Mouse (Mus musculus): ENCODE results near the gene Lhx8. TPM values are rescaled to one million over a fixed set of nuclear protein-coding genes. Genes with fewer than 3 reads are reported as not detected.
A peak's percentile ranks its signal among the peaks of the same experiment; 100 is the strongest.

Lhx8 gene
- polyA plus RNA-seq, 1 experiment, result not detected

DNA sequence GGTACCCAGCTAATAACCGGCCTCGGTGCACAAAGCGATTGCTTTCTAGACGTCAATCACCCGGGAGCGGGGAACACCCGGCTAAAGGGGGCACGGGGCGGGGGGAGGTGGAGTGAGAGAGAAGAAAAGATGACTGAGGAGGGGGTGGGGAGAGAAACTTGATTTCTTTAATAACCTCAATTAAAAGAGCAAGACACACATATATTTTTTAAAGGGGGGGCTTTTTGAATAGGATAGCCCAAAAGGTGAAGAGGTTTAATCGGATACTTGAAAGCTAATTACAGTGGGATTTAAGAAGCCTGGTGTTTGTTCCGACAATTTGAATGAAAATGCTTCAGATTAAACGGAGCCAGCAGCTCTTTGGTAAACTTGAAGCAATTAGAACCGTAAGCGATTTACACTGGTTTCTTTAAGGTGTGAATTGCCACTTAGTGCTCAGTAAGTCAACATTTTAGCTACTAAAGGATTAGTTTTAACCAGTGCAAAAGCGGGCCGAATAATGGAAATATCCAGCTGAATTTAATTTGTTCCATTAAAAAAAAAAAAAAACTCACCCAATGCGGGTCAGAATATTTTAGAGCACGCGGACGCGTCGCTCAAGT, 1.6 kb downstream of the Lhx8 start:
- 2% methylated on average over 22 of the region's 22 CpGs for WGBS
- TF ChIP-seq CTCF (IDR thresholded peaks at IDR 0.05; ENCODE audit: control insufficient read depth, insufficient read depth, low read length) (no peak), POLR2A (IDR thresholded peaks at IDR 0.05; ENCODE audit: borderline replicate concordance, control insufficient read depth, low read depth, low read length) (no peak)
- no peaks in the 10 kb centered on the region for H3K4me1 ChIP-seq (ENCODE audit: control insufficient read depth, insufficient read depth, low read length)
- no peak overlapping the region for H3K4me3 ChIP-seq (replicated peaks; ENCODE audit: control insufficient read depth, low read depth, low read length)
- H3K27ac ChIP-seq (ENCODE audit: control insufficient read depth, insufficient read depth, low read depth, low read length, poor library complexity), result no peak overlapping the region

DNA sequence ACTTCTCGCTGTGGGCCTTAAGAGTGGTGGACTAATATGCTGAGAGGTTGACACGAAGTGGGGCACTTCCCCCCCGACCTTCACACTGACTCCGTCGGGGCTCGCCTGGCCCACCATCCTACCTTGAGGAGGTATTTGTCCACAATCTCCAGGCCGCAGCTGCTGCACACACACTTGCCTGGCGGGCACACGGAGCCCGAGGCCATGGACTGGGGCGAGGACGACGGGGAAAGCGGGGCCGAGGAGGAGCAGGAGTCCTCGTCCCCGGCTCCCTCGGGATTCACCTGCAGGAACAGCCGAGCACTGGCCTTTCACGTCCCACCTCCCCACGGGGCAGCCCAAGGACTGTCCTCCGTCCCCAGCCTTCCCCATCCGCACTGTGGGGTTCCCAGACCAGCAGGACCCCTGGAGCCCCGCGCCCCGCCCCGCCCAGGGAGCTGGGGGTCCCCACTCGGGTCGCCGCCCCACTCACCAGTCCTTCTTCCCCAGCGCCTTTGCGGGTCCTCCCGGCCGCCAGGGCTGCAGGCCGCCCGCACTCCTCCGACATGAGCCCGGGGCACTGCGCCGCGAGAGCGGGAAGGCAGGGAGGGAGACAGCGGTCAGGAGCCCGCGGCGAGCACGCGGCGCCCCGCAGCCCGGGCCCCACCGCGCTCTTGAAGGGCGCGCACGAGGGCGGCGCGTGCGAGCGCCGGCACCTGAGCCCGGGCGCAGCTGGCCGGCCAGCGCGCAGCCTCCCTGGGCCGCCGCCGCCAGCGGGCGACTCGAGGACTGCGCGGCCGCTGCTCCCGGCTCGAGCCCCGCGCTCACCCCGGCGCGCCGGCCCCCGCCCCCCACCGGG, 2.4 kb downstream of the Lhx8 start:
- no peaks in the 10 kb centered on the region for H3K4me1 ChIP-seq (ENCODE audit: control insufficient read depth, insufficient read depth, low read length)
- no peak overlapping the region for H3K27ac ChIP-seq (ENCODE audit: control insufficient read depth, insufficient read depth, low read depth, low read length, poor library complexity)
- no peak overlapping the region for H3K4me3 ChIP-seq (replicated peaks; ENCODE audit: control insufficient read depth, low read depth, low read length)
- 3% methylated on average over 78 of the region's 86 CpGs for WGBS
- TF ChIP-seq CTCF (IDR thresholded peaks at IDR 0.05; ENCODE audit: control insufficient read depth, insufficient read depth, low read length) (no peak), POLR2A (IDR thresholded peaks at IDR 0.05; ENCODE audit: borderline replicate concordance, control insufficient read depth, low read depth, low read length) (no peak)

DNA sequence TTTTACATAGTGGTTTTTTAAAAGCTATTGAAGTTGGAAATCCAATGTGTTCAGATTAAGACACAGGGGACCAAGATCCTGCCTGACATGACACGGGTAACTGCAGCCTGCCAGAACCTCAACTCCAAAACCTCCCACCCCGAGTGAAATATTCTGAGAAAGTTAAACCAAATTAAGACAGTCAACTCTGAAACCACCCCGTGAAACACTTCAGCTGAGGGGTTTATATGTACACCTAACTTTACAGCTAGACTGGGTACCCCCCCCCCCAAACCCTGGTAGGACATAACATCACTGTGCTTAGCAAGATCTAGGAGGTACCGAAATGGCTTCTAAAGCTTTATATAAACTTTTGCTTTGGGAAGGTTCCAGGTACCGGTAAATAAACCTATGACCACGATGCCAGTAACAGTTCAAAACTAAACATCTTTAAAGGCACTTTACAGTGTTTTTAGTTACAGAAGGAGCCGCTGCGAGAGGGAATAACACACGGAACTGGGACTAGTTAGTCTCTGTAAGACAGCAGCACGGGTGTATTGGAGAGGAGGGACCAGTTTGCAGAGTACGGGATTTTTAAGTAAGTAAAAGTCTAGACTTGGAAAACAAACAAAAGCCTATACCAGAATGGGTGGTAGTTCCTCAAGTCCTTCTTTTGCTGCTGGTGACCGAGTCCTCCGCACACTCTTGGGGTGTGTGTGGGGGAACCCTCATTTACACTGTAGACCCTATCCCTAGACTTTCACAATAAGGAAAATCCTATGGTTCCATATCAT, 3.2 kb downstream of the Lhx8 start:
- TF ChIP-seq CTCF (IDR thresholded peaks at IDR 0.05; ENCODE audit: control insufficient read depth, insufficient read depth, low read length) (no peak), POLR2A (IDR thresholded peaks at IDR 0.05; ENCODE audit: borderline replicate concordance, control insufficient read depth, low read depth, low read length) (no peak)
- Histone ChIP-seq H3K27ac (ENCODE audit: control insufficient read depth, insufficient read depth, low read depth, low read length, poor library complexity) (no peak overlapping the region), H3K4me3 (replicated peaks; ENCODE audit: control insufficient read depth, low read depth, low read length) (no peak overlapping the region), H3K4me1 (ENCODE audit: control insufficient read depth, insufficient read depth, low read length) (no peaks in the 10 kb centered on the region; the same call in 1 of the 2 replicates)
- 5% methylated on average over 13 of the region's 13 CpGs for WGBS

DNA sequence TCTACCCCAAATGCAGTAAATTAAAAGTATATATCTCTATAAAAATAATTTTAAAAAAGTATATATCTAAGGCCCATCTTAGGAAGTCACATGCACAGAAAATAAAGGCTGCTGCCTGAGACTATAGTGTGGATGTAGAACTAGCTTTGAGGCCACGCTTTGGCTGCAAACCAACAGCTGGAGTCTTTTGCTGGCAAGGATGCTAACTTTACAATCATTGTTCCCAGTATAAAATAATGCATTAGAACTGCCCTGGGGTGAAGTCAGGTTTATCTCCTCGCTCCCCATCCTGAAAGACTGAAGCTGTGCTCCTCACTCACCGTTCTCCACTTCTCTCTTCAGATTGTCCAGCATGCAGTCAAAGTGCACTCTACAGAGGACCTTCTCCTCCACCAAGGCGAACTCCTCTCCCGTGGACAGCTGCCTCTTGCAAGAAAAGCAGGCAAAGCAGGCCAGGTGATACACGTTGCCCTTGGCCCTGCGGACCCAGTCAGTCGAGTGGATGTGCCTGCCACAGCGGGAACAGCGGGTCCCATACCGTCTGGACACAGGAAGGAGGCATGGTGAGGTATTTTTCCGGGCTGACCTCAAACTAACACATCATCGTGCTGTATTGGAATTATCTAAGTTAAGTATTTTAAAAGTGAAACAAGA, 8.4 kb downstream of the Lhx8 start:
- 65% methylated on average over 13 of the region's 13 CpGs for WGBS
- TF ChIP-seq POLR2A (IDR thresholded peaks at IDR 0.05; ENCODE audit: borderline replicate concordance, control insufficient read depth, low read depth, low read length) (no peak), CTCF (IDR thresholded peaks at IDR 0.05; ENCODE audit: control insufficient read depth, insufficient read depth, low read length) (no peak)
- H3K27ac ChIP-seq (ENCODE audit: control insufficient read depth, insufficient read depth, low read depth, low read length, poor library complexity), result no peak overlapping the region

DNA sequence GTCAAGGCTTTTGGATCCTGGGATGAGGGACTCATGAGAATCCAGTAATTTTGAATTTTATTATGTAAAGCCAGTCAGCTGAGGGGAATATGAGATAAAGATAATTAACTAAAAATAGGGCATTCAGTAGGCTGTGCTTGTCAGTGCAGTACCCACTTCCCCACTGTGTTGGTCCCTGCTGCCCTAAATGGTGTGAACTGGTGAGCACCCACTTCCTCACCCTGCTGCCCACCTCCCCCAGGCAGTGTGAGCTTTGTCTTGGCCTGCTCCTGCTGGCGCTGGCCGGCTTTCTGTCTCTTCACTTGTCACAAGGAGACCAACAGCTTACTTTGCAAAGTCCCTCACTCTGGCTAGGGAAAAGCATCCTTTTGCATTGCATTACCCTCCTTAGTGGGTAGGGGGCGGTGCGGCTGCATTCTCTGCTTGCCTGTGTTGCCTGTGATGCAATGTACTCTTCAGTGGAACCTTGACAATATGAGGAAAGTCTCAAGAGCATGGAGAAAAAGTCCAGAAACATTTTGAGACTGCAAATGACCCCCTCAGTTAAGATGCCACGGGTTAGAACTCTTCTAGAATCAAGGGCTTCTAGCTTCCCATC, 12.7 kb downstream of the Lhx8 start:
- TF ChIP-seq CTCF (IDR thresholded peaks at IDR 0.05; ENCODE audit: control insufficient read depth, insufficient read depth, low read length) (0 out of 2 replicates have a peak, but pooled peaks have one; percentile 15), POLR2A (IDR thresholded peaks at IDR 0.05; ENCODE audit: borderline replicate concordance, control insufficient read depth, low read depth, low read length) (no peak)
- Histone ChIP-seq H3K4me1 (ENCODE audit: control insufficient read depth, insufficient read depth, low read length) (no peaks in the 10 kb centered on the region; the same call in 1 of the 2 replicates), H3K27ac (ENCODE audit: control insufficient read depth, insufficient read depth, low read depth, low read length, poor library complexity) (no peak overlapping the region), H3K4me3 (replicated peaks; ENCODE audit: control insufficient read depth, low read depth, low read length) (no peak overlapping the region)
- 18% methylated on average over 5 of the region's 5 CpGs for WGBS

More for the DNA sequence above, 8.4 kb downstream of the Lhx8 start:
- H3K4me3 ChIP-seq (replicated peaks; ENCODE audit: control insufficient read depth, low read depth, low read length), result no peak overlapping the region
- no peaks in the 10 kb centered on the region; the same call in 1 of the 2 replicates for H3K4me1 ChIP-seq (ENCODE audit: control insufficient read depth, insufficient read depth, low read length)

DNA sequence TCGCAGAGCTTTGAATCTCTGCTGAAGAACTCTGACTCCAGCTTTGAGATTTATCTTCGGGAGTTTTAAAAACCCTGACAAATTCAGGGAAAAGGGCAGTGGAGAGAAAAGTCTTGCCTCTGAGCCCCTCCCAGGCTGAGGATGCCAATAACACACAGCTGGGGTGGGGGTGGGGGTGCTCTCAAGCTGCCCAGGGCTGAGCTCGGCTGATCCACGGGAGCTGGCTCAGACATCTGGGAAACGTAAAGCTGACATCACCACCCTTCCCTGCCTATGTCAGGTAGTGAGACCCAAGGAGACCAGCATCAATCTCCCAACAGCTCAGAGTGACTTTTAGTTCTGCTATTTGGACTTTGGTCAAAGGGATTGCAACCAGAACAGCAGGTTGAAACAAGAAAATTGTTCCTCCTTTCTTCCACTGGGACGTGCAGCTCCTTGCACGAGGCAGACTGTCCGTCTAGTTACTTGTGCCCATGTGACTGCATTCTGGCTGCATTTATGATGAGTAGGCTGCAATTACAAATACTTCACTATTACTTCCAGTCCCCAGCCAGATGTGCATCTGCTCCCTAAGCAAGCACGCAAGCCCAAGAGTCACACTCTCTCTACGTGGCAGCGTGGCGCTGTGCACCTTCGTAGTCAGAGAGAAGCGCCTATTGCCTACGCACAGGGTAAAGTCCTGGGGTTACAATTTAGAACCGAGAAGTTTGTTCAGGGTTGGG, 25.1 kb downstream of the Lhx8 start:
- TF ChIP-seq CTCF (IDR thresholded peaks at IDR 0.05; ENCODE audit: control insufficient read depth, insufficient read depth, low read length), result no peak
- no peak for TF ChIP-seq POLR2A (IDR thresholded peaks at IDR 0.05; ENCODE audit: borderline replicate concordance, control insufficient read depth, low read depth, low read length)
- Histone ChIP-seq H3K4me1 (ENCODE audit: control insufficient read depth, insufficient read depth, low read length) (no peaks in the 10 kb centered on the region), H3K4me3 (replicated peaks; ENCODE audit: control insufficient read depth, low read depth, low read length) (no peak overlapping the region), H3K27ac (ENCODE audit: control insufficient read depth, insufficient read depth, low read depth, low read length, poor library complexity) (no peak overlapping the region)
- WGBS, result 70% methylated on average over 16 of the region's 16 CpGs

DNA sequence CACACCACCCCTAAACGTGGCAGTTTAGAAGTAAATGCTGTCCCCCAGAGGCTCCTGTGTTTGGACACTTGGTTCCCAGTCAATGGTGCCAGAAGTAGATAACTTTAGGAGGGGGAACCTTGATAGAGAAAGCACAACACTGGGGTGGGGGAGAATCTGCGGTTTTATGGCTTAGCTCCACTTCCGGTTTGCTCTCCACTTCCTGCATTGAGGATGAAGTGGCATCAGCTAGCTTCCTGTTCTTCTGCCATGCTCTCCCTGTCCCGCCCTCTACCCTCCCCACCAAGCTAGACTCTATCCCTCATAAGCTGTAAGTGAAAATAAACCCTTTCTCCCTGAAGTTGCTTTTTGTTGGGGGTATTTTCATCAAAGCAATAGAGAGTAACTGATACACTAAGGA, 29.4 kb downstream of the Lhx8 start:
- Histone ChIP-seq H3K27ac (ENCODE audit: control insufficient read depth, insufficient read depth, low read depth, low read length, poor library complexity) (no peak overlapping the region), H3K4me1 (ENCODE audit: control insufficient read depth, insufficient read depth, low read length) (no peaks in the 10 kb centered on the region), H3K4me3 (replicated peaks; ENCODE audit: control insufficient read depth, low read depth, low read length) (no peak overlapping the region)
- 19% methylated on average over 4 of the region's 4 CpGs for WGBS
- TF ChIP-seq CTCF (IDR thresholded peaks at IDR 0.05; ENCODE audit: control insufficient read depth, insufficient read depth, low read length) (no peak), POLR2A (IDR thresholded peaks at IDR 0.05; ENCODE audit: borderline replicate concordance, control insufficient read depth, low read depth, low read length) (no peak)

Measured in bone marrow, adult 2 months (tissue).